Mouse (Mus musculus) liver, adult 2 months (tissue): Measurements from ENCODE around the gene Slc46a2.

Experiments
- CTCF ChIP-seq: fragments of 200-500 bp; IDR thresholded peaks from 2 replicates; pipeline ENCODE4 v1.5.1; 2011; ENCODE audit warnings: low read depth, low read length, control low read depth
- POLR2A ChIP-seq: fragments of 200-500 bp; IDR thresholded peaks from 2 replicates; pipeline ENCODE4 v1.6.1; 2011; ENCODE audit warnings: low read length, control low read depth; ENCODE audit not compliant: insufficient read depth; ENCODE audit errors: extremely low read depth

DNA sequence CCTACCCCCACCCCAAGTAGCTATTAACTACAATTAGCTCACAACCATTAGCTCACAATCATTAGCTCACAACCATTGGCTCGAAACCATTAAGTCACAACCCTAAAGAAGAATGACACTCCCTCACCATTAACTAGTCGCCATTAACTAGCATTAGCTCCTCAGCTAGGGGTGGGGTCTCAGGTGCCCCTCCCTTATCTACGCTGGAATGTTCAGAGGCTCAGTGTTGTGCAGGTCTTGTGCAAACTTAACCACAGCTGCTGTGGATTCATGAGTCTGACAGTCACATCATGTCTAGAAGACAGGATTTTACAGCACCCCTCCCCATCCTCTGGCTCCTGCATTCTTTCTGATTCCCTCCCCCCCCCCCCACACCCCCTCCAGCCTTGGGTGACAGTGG lies 12.8 kb upstream of the Slc46a2 start:
- no peak for TF ChIP-seq POLR2A
- TF ChIP-seq CTCF: no peak
